Mouse (Mus musculus): ENCODE results near the gene Rbm47. TPM values are rescaled to one million over a fixed set of nuclear protein-coding genes. Genes with fewer than 3 reads are reported as not detected.

The Rbm47 gene
- polyA plus RNA-seq, 1 experiment from 2014 or later = 1.8 TPM

GRCm38 (mm10) chr5:66061667-66062045 is 111.3 kb downstream of the Rbm47 start:
- Histone ChIP-seq H3K27me3 (ENCODE audit: control insufficient read depth, insufficient read depth, low read length) (no peaks in the 10 kb centered on the region), H3K9ac (ENCODE audit: low read length) (no peak overlapping the region), H3K9me3 (ENCODE audit: control insufficient read depth, low read length) (no peaks in the 10 kb centered on the region), H3K4me2 (ENCODE audit: low read length) (no peak overlapping the region), H3K36me3 (ENCODE audit: control insufficient read depth, insufficient read depth, low read length) (no peaks in the 10 kb centered on the region), H3K27ac (replicated peaks in 1 of 2; ENCODE audit: control insufficient read depth in 1 of 2, insufficient read depth in 1 of 2, low read depth in 2 of 2, low read length in 2 of 2) (no peak overlapping the region), H3K4me1 (ENCODE audit: control insufficient read depth in 2 of 2, insufficient read depth in 2 of 2, low read length in 2 of 2) (peaks cover 0 to 3% of the 10 kb centered on the region in 2 experiments; a peak in 1 of 4 replicates), H3K4me3 (ENCODE audit: control insufficient read depth in 1 of 2, insufficient read depth in 1 of 2, low read depth in 1 of 2, low read length in 2 of 2) (no peak overlapping the region)
- no peak for ATAC-seq (ENCODE audit: insufficient number of reproducible peaks, insufficient read depth, low FRiP score, low read depth)
- WGBS = 85% methylated on average over 4 of the region's 4 CpGs

GRCm38 (mm10) chr5:66058844-66059243 is 114.1 kb downstream of the Rbm47 start:
- Histone ChIP-seq H3K4me1 (ENCODE audit: control insufficient read depth in 2 of 2, insufficient read depth in 2 of 2, low read length in 2 of 2) (peaks cover 0 to 3% of the 10 kb centered on the region in 2 experiments; a peak in 1 of 4 replicates), H3K4me2 (ENCODE audit: low read length) (no peak overlapping the region), H3K9me3 (ENCODE audit: control insufficient read depth, low read length) (no peaks in the 10 kb centered on the region), H3K9ac (ENCODE audit: low read length) (no peak overlapping the region), H3K27me3 (ENCODE audit: control insufficient read depth, insufficient read depth, low read length) (no peaks in the 10 kb centered on the region), H3K4me3 (ENCODE audit: control insufficient read depth in 1 of 2, insufficient read depth in 1 of 2, low read depth in 1 of 2, low read length in 2 of 2) (no peak overlapping the region), H3K27ac (replicated peaks in 1 of 2; ENCODE audit: control insufficient read depth in 1 of 2, insufficient read depth in 1 of 2, low read depth in 2 of 2, low read length in 2 of 2) (no peak overlapping the region), H3K36me3 (ENCODE audit: control insufficient read depth, insufficient read depth, low read length) (no peaks in the 10 kb centered on the region)
- 75% methylated on average over 5 of the region's 5 CpGs for WGBS
- no peak for ATAC-seq (ENCODE audit: insufficient number of reproducible peaks, insufficient read depth, low FRiP score, low read depth)

GRCm38 (mm10) chr5:66056680-66057079 is 116.2 kb downstream of the Rbm47 start:
- no peak for ATAC-seq (ENCODE audit: insufficient number of reproducible peaks, insufficient read depth, low FRiP score, low read depth)

GRCm38 (mm10) chr5:66054394-66054793 is 118.5 kb downstream of the Rbm47 start:
- no peak overlapping the region for H3K4me2 ChIP-seq (ENCODE audit: low read length)
- no peak overlapping the region for H3K4me3 ChIP-seq (ENCODE audit: control insufficient read depth in 1 of 2, insufficient read depth in 1 of 2, low read depth in 1 of 2, low read length in 2 of 2)
- H3K27me3 ChIP-seq (ENCODE audit: control insufficient read depth, insufficient read depth, low read length) = no peaks in the 10 kb centered on the region
- no peaks in the 10 kb centered on the region for H3K36me3 ChIP-seq (ENCODE audit: control insufficient read depth, insufficient read depth, low read length)
- no peak for ATAC-seq (ENCODE audit: insufficient number of reproducible peaks, insufficient read depth, low FRiP score, low read depth)
- H3K4me1 ChIP-seq (ENCODE audit: control insufficient read depth in 2 of 2, insufficient read depth in 2 of 2, low read length in 2 of 2) = no peaks in the 10 kb centered on the region
- H3K27ac ChIP-seq (replicated peaks in 1 of 2; ENCODE audit: control insufficient read depth in 1 of 2, insufficient read depth in 1 of 2, low read depth in 2 of 2, low read length in 2 of 2) = no peak overlapping the region
- WGBS = 68% methylated on average over 9 of the region's 9 CpGs
- no peak overlapping the region for H3K9ac ChIP-seq (ENCODE audit: low read length)
- H3K9me3 ChIP-seq (ENCODE audit: control insufficient read depth, low read length) = no peaks in the 10 kb centered on the region

More at GRCm38 (mm10) chr5:66056680-66057079, 116.2 kb downstream of the Rbm47 start:
- no peaks in the 10 kb centered on the region for H3K4me1 ChIP-seq (ENCODE audit: control insufficient read depth in 2 of 2, insufficient read depth in 2 of 2, low read length in 2 of 2)
- no peak overlapping the region for H3K27ac ChIP-seq (replicated peaks in 1 of 2; ENCODE audit: control insufficient read depth in 1 of 2, insufficient read depth in 1 of 2, low read depth in 2 of 2, low read length in 2 of 2)
- 79% methylated on average over 4 of the region's 4 CpGs for WGBS
- no peak overlapping the region for H3K4me2 ChIP-seq (ENCODE audit: low read length)
- no peaks in the 10 kb centered on the region for H3K9me3 ChIP-seq (ENCODE audit: control insufficient read depth, low read length)
- no peaks in the 10 kb centered on the region for H3K36me3 ChIP-seq (ENCODE audit: control insufficient read depth, insufficient read depth, low read length)
- no peak overlapping the region for H3K4me3 ChIP-seq (ENCODE audit: control insufficient read depth in 1 of 2, insufficient read depth in 1 of 2, low read depth in 1 of 2, low read length in 2 of 2)
- no peaks in the 10 kb centered on the region for H3K27me3 ChIP-seq (ENCODE audit: control insufficient read depth, insufficient read depth, low read length)
- H3K9ac ChIP-seq (ENCODE audit: low read length) = no peak overlapping the region

GRCm38 (mm10) chr5:66052777-66053548 is 120.0 kb downstream of the Rbm47 start:
- Histone ChIP-seq H3K36me3 (ENCODE audit: control insufficient read depth, insufficient read depth, low read length) (no peaks in the 10 kb centered on the region), H3K4me3 (ENCODE audit: control insufficient read depth in 1 of 2, insufficient read depth in 1 of 2, low read depth in 1 of 2, low read length in 2 of 2) (no peak overlapping the region), H3K9ac (ENCODE audit: low read length) (no peak overlapping the region), H3K4me1 (ENCODE audit: control insufficient read depth in 2 of 2, insufficient read depth in 2 of 2, low read length in 2 of 2) (no peaks in the 10 kb centered on the region), H3K27me3 (ENCODE audit: control insufficient read depth, insufficient read depth, low read length) (no peaks in the 10 kb centered on the region), H3K4me2 (ENCODE audit: low read length) (no peak overlapping the region), H3K27ac (replicated peaks in 1 of 2; ENCODE audit: control insufficient read depth in 1 of 2, insufficient read depth in 1 of 2, low read depth in 2 of 2, low read length in 2 of 2) (no peak overlapping the region), H3K9me3 (ENCODE audit: control insufficient read depth, low read length) (no peaks in the 10 kb centered on the region)
- no peak for ATAC-seq (ENCODE audit: insufficient number of reproducible peaks, insufficient read depth, low FRiP score, low read depth)
- WGBS = 90% methylated on average over 20 of the region's 20 CpGs

GRCm38 (mm10) chr5:66050841-66051240 is 122.1 kb downstream of the Rbm47 start:
- Histone ChIP-seq H3K36me3 (ENCODE audit: control insufficient read depth, insufficient read depth, low read length) (no peaks in the 10 kb centered on the region), H3K9ac (ENCODE audit: low read length) (no peak overlapping the region), H3K4me1 (ENCODE audit: control insufficient read depth in 2 of 2, insufficient read depth in 2 of 2, low read length in 2 of 2) (no peaks in the 10 kb centered on the region), H3K27ac (replicated peaks in 1 of 2; ENCODE audit: control insufficient read depth in 1 of 2, insufficient read depth in 1 of 2, low read depth in 2 of 2, low read length in 2 of 2) (no peak overlapping the region), H3K4me3 (ENCODE audit: control insufficient read depth in 1 of 2, insufficient read depth in 1 of 2, low read depth in 1 of 2, low read length in 2 of 2) (no peak overlapping the region), H3K9me3 (ENCODE audit: control insufficient read depth, low read length) (no peaks in the 10 kb centered on the region), H3K27me3 (ENCODE audit: control insufficient read depth, insufficient read depth, low read length) (no peaks in the 10 kb centered on the region), H3K4me2 (ENCODE audit: low read length) (no peak overlapping the region)
- no peak for ATAC-seq (ENCODE audit: insufficient number of reproducible peaks, insufficient read depth, low FRiP score, low read depth)
- 79% methylated on average over 5 of the region's 5 CpGs for WGBS

- no peak overlapping the region for H3K4me2 ChIP-seq (ENCODE audit: low read length)
- 43% methylated on average over 3 of the region's 3 CpGs for WGBS
- no peak overlapping the region for H3K4me3 ChIP-seq (ENCODE audit: control insufficient read depth in 1 of 2, insufficient read depth in 1 of 2, low read depth in 1 of 2, low read length in 2 of 2)
These were observed 126.6 kb downstream of the Rbm47 start for GRCm38 (mm10) chr5:66046356-66046755.

GRCm38 (mm10) chr5:66043897-66044296 is 129.0 kb downstream of the Rbm47 start:
- no peak for ATAC-seq (ENCODE audit: insufficient number of reproducible peaks, insufficient read depth, low FRiP score, low read depth)
- 72% methylated on average over 3 of the region's 3 CpGs for WGBS
- no peaks in the 10 kb centered on the region for H3K9me3 ChIP-seq (ENCODE audit: control insufficient read depth, low read length)
- H3K4me1 ChIP-seq (ENCODE audit: control insufficient read depth in 2 of 2, insufficient read depth in 2 of 2, low read length in 2 of 2) = no peaks in the 10 kb centered on the region
- no peak overlapping the region for H3K9ac ChIP-seq (ENCODE audit: low read length)
- no peak overlapping the region for H3K27ac ChIP-seq (replicated peaks in 1 of 2; ENCODE audit: control insufficient read depth in 1 of 2, insufficient read depth in 1 of 2, low read depth in 2 of 2, low read length in 2 of 2)
- no peak overlapping the region for H3K4me2 ChIP-seq (ENCODE audit: low read length)
- no peaks in the 10 kb centered on the region for H3K27me3 ChIP-seq (ENCODE audit: control insufficient read depth, insufficient read depth, low read length)
- no peak overlapping the region for H3K4me3 ChIP-seq (ENCODE audit: control insufficient read depth in 1 of 2, insufficient read depth in 1 of 2, low read depth in 1 of 2, low read length in 2 of 2)
- no peaks in the 10 kb centered on the region for H3K36me3 ChIP-seq (ENCODE audit: control insufficient read depth, insufficient read depth, low read length)

More at GRCm38 (mm10) chr5:66046356-66046755, 126.6 kb downstream of the Rbm47 start:
- Histone ChIP-seq H3K27me3 (ENCODE audit: control insufficient read depth, insufficient read depth, low read length) (no peaks in the 10 kb centered on the region), H3K9me3 (ENCODE audit: control insufficient read depth, low read length) (no peaks in the 10 kb centered on the region), H3K9ac (ENCODE audit: low read length) (no peak overlapping the region), H3K36me3 (ENCODE audit: control insufficient read depth, insufficient read depth, low read length) (no peaks in the 10 kb centered on the region), H3K4me1 (ENCODE audit: control insufficient read depth in 2 of 2, insufficient read depth in 2 of 2, low read length in 2 of 2) (no peaks in the 10 kb centered on the region), H3K27ac (replicated peaks in 1 of 2; ENCODE audit: control insufficient read depth in 1 of 2, insufficient read depth in 1 of 2, low read depth in 2 of 2, low read length in 2 of 2) (no peak overlapping the region)
- no peak for ATAC-seq (ENCODE audit: insufficient number of reproducible peaks, insufficient read depth, low FRiP score, low read depth)

Measured in heart, embryonic 14.5 days (tissue).